Mouse (Mus musculus) liver, postnatal 0 days (tissue): ENCODE data around the gene Pigl. TPM values are rescaled to one million over a fixed set of nuclear protein-coding genes. Genes with fewer than 3 reads are reported as not detected.
A peak's percentile ranks its signal among the peaks of the same experiment; 100 is the strongest.

Source experiments
- ATAC-seq: fragments of 200-750 bp; cut with Nextera tagmentation; 2 replicates; pipeline ENCODE4 v1.8.0; 2017; ENCODE audit warnings: mild to moderate bottlenecking, moderate library complexity
- DNase-seq: peaks from one replicate; pipeline ENCODE4 v3.0.0-alpha.2; 2016
- H3K27ac ChIP-seq: fragments of 300-500 bp; sonication (generic); 2 replicates; pipeline ENCODE4 v1.5.1; 2014; ENCODE audit warnings: antibody characterized with exemption, moderate library complexity, mild to moderate bottlenecking, low read depth
- H3K27me3 ChIP-seq: fragments of 300-500 bp; sonication (generic); 2 replicates; pipeline ENCODE4 v1.6.1; 2014; ENCODE audit warnings: low read length, control low read depth, mixed read lengths; ENCODE audit not compliant: insufficient read depth
- H3K36me3 ChIP-seq: fragments of 300-500 bp; sonication (generic); replicated peaks from 2 replicates; pipeline ENCODE4 v1.6.1; 2014; ENCODE audit warnings: mild to moderate bottlenecking, control low read depth, low read length, moderate library complexity, mixed read lengths; ENCODE audit not compliant: insufficient read depth
- H3K4me1 ChIP-seq: fragments of 300-500 bp; sonication (generic); 2 replicates; pipeline ENCODE4 v1.6.1; 2014; ENCODE audit warnings: antibody characterized with exemption, mild to moderate bottlenecking, control low read depth; ENCODE audit not compliant: insufficient read depth
- H3K4me2 ChIP-seq: fragments of 300-500 bp; sonication (generic); 2 replicates; pipeline ENCODE4 v1.6.1; 2014; ENCODE audit warnings: low read depth, mild to moderate bottlenecking, low read length, moderate library complexity, mixed read lengths
- H3K4me3 ChIP-seq: fragments of 300-500 bp; sonication (generic); 2 replicates; pipeline ENCODE4 v1.5.1; 2014; ENCODE audit warnings: low read depth, low read length
- H3K9ac ChIP-seq: fragments of 300-500 bp; sonication (generic); replicated peaks from 2 replicates; pipeline ENCODE4 v1.6.1; 2014; ENCODE audit warnings: mild to moderate bottlenecking, moderate library complexity
- H3K9me3 ChIP-seq: fragments of 300-500 bp; sonication (generic); 2 replicates; pipeline ENCODE4 v1.6.1; 2016; ENCODE audit warnings: mild to moderate bottlenecking, control low read depth, low read length, mixed read lengths
- CTCF ChIP-seq: sonication (generic); IDR thresholded peaks from 2 replicates; pipeline ENCODE4 v1.5.1; 2016; ENCODE audit warnings: antibody characterized with exemption, low read depth
- EP300 ChIP-seq: IDR thresholded peaks from 2 replicates; pipeline ENCODE4 v1.6.1; 2016; ENCODE audit warnings: antibody characterized with exemption, low read depth, mild to moderate bottlenecking
- WGBS: fragments of 180-500 bp; shearing (Covaris S2); extraction: QIAGEN DNeasy Blood & Tissue Kit; methylation state at CpG from one replicate; pipeline ENCODE4 v1.1.7; 2014; ENCODE audit not compliant: insufficient replicate concordance; 5-methylcytosine and 5-hydroxymethylcytosine counted together
- polyA plus RNA-seq: library from polyadenylated mRNA; unstranded; fragments of >200 nt; fragmentation: Nextera tagmentation; extraction: Ambion mirVana; gene quantifications from 2 replicates; pipeline ENCODE4 v1.2.1, GENCODE M21; 2015

Pigl gene
- polyA plus RNA-seq, 1 experiment from 2014 or later, result 2.7 TPM

GRCm38 (mm10) chr11:62557205-62557604 lies 98.9 kb downstream of the Pigl start:
- Histone ChIP-seq H3K27me3 (no peaks in the 10 kb centered on the region), H3K9me3 (no peaks in the 10 kb centered on the region), H3K4me2 (no peak overlapping the region), H3K4me1 (peaks cover 25% of the 10 kb centered on the region), H3K36me3 (peaks cover 24% of the 10 kb centered on the region), H3K9ac (no peak overlapping the region), H3K27ac (no peak overlapping the region), H3K4me3 (no peak overlapping the region)
- TF ChIP-seq CTCF (no peak), EP300 (no peak)
- no peak for ATAC-seq
- WGBS, result 47% methylated on average over 5 of the region's 5 CpGs
- DNase-seq, result no peak

GRCm38 (mm10) chr11:62558152-62558551 lies 99.9 kb downstream of the Pigl start:
- 83% methylated on average over 2 of the region's 2 CpGs for WGBS
- no peak for TF ChIP-seq CTCF
- TF ChIP-seq EP300, result no peak
- Histone ChIP-seq H3K36me3 (peaks cover 22% of the 10 kb centered on the region), H3K4me3 (no peak overlapping the region), H3K9ac (no peak overlapping the region), H3K27ac (no peak overlapping the region), H3K4me2 (no peak overlapping the region), H3K27me3 (no peaks in the 10 kb centered on the region), H3K4me1 (peaks cover 25% of the 10 kb centered on the region), H3K9me3 (no peaks in the 10 kb centered on the region)
- DNase-seq, result no peak
- ATAC-seq, result no peak

- Histone ChIP-seq H3K4me2 (no peak overlapping the region), H3K36me3 (peaks cover 13% of the 10 kb centered on the region), H3K4me3 (no peak overlapping the region), H3K4me1 (peaks cover 17% of the 10 kb centered on the region), H3K27ac (no peak overlapping the region), H3K9me3 (no peaks in the 10 kb centered on the region), H3K9ac (no peak overlapping the region), H3K27me3 (no peaks in the 10 kb centered on the region)
- 35% methylated on average over 6 of the region's 6 CpGs for WGBS
- TF ChIP-seq CTCF (no peak), EP300 (no peak)
- peak; percentile 34 for DNase-seq
- peak; percentile 55 for ATAC-seq
Observed at GRCm38 (mm10) chr11:62558961-62559646, 100.8 kb downstream of the Pigl start.

DNA sequence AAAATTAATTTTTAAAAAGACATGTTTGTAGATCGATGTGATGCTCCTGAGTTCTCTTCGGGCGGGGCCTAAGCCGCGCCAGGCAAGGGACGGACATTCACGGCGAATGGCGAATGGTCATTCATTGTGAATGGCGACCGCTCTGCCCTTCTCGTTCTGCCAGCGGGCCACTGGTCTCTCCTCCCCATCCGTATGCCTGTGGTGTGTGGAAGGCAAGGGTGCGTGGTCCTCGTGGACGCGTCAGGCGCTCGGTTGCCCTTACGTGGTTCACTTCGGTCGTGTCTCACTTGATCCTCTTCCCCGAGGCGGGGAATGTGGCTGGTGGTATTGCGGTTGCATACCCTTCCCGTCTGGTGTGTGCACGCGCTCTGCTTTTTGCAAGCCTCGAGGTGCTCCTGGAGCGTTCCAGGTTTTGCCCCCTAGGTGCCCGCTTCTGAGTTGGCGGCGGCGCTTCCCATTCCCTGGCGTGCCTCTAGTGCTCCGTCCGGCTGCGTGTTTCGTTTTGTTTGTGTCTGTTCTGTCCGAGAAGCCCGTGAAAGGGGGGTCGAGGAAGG lies 102.3 kb downstream of the Pigl start:
- H3K27ac ChIP-seq, result no peak overlapping the region
- ATAC-seq (no peak), DNase-seq (peak; percentile 23)
- no peaks in the 10 kb centered on the region for H3K9me3 ChIP-seq
- no peak overlapping the region; the same call in 1 of the 2 replicates for H3K9ac ChIP-seq
- no peaks in the 10 kb centered on the region for H3K27me3 ChIP-seq
- TF ChIP-seq EP300 (no peak), CTCF (no peak)
- H3K4me3 ChIP-seq, result peak overlapping the region; percentile 33
- H3K4me1 ChIP-seq, result peaks cover 8% of the 10 kb centered on the region
- H3K4me2 ChIP-seq, result peak overlapping the region; percentile 70
- H3K36me3 ChIP-seq, result peaks cover 3% of the 10 kb centered on the region; the same call in 1 of the 2 replicates
- 36% methylated on average over 43 of the region's 43 CpGs for WGBS

DNA sequence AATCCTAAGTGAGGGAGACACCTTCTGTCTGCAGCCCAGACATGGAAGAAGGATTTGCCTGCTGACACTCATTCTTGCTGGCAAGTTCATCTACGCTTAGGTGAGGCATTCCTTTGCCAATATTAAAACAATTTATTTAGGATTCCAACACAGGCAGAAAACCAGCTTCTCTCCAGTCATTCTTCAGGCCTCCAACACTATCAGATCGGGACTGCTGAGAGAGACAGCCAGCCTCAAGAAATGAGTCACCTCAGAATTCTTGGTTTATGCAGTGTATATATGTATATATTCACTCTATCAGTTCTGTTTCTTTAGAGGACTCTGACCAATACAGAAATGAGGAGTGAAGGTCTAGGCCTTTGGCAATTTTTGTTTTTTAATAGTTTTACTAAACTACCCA lies 105.3 kb downstream of the Pigl start:
- no peaks in the 10 kb centered on the region for H3K9me3 ChIP-seq
- no peak for ATAC-seq
- no peak overlapping the region for H3K9ac ChIP-seq
- no peak overlapping the region for H3K27ac ChIP-seq
- H3K4me3 ChIP-seq, result no peak overlapping the region
- H3K4me1 ChIP-seq, result peaks cover 8% of the 10 kb centered on the region
- no peaks in the 10 kb centered on the region for H3K36me3 ChIP-seq
- no peak for DNase-seq
- no peaks in the 10 kb centered on the region for H3K27me3 ChIP-seq
- TF ChIP-seq EP300 (no peak), CTCF (no peak)
- no peak overlapping the region for H3K4me2 ChIP-seq
- 82% methylated on average over 2 of the region's 2 CpGs for WGBS

Other genes with a start within 250 kb of the Pigl start
- gene Adora2b, start 209.5 kb upstream of the Pigl start, polyA plus RNA-seq, result 0.59 and 0.61 TPM in 2 replicates
- gene Zswim7, start 177.1 kb upstream of the Pigl start, polyA plus RNA-seq, result 16.3 and 16.4 TPM in 2 replicates
- 4.8 and 4.9 TPM in 2 replicates for gene Ttc19, start 177.0 kb upstream of the Pigl start, polyA plus RNA-seq
- 48.1 and 52.0 TPM in 2 replicates for gene Ncor1, start 81 bp downstream of the Pigl start, polyA plus RNA-seq
- 9.8 and 14.0 TPM in 2 replicates for gene Cenpv, start 80.8 kb downstream of the Pigl start, polyA plus RNA-seq
- 1,161 and 1,214 TPM in 2 replicates for gene Ubb, start 92.7 kb downstream of the Pigl start, polyA plus RNA-seq
- gene Trpv2, start 116.0 kb downstream of the Pigl start, polyA plus RNA-seq, result 4.7 and 5.4 TPM in 2 replicates
- gene Lrrc75a, start 190.1 kb downstream of the Pigl start, polyA plus RNA-seq, result 1.1 and 1.3 TPM in 2 replicates
- 7.8 and 9.6 TPM in 2 replicates for gene Mmgt2, start 190.2 kb downstream of the Pigl start, polyA plus RNA-seq